Mouse (Mus musculus): ENCODE measurements at regions not wholly inside any gene's neighbourhood (a gene's known extent, or its start where the extent isn't known, plus 50 kb on each side); places are given as distances from the start of the nearest gene placed in this dataset.

DNA sequence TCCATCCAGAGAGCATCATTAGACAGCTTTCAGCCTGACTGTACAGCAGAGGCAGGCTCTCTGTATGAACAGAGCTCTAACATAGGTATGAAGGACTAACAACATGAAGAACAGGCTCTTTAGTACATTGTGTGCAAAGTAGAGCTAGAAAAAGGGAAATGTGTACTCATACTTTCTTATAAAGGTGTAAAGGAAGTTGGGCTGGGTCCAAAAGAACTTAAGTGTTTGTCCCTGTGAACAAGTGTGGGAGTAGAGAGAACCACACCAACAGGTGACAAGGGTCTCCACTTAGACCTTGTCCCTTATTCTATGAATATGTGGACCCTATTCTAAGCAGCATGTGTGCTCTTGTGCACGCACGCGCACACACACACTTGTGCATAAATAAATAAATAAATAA, 127.0 kb downstream of the Zfp706 start:
- ATAC-seq = no peak
- Histone ChIP-seq H3K4me1 (replicated peaks) (peaks cover 31% of the 10 kb centered on the region), H3K9me3 (no peaks in the 10 kb centered on the region), H3K9ac (no peak overlapping the region), H3K27ac (no peak overlapping the region), H3K36me3 (no peaks in the 10 kb centered on the region), H3K27me3 (replicated peaks) (no peaks in the 10 kb centered on the region), H3K4me3 (replicated peaks) (no peak overlapping the region), H3K4me2 (replicated peaks) (no peak overlapping the region)
- WGBS = 98% methylated on average over 3 of the region's 3 CpGs

DNA sequence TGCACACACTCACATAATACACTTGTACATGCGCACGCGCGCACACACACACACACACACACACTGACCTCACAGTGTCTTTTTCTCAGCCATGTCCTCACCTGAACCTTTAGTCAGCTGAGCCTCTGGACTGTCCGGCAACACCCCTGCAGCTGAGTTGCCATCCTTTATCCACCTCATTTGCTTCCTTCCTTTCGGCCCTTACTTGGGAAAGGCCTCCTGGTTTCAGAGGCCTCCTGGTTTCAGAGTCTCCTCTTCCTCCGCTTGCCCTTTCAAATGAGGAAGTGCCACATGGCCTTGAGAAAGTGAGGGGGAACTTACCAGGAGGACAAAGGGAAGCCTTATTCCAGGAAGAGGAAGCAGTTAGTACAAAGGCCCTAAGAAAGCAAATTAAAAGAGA, 128.0 kb downstream of the Zfp706 start:
- Histone ChIP-seq H3K4me2 (replicated peaks) (0 out of 2 replicates have a peak overlapping the region, but pooled peaks have one; percentile 22), H3K4me1 (replicated peaks) (peaks cover 21% of the 10 kb centered on the region), H3K36me3 (no peaks in the 10 kb centered on the region), H3K9me3 (no peaks in the 10 kb centered on the region), H3K27me3 (replicated peaks) (no peaks in the 10 kb centered on the region), H3K27ac (no peak overlapping the region; the same call in 1 of the 2 replicates), H3K9ac (no peak overlapping the region), H3K4me3 (replicated peaks) (no peak overlapping the region)
- no peak for ATAC-seq
- 78% methylated on average over 7 of the region's 7 CpGs for WGBS

DNA sequence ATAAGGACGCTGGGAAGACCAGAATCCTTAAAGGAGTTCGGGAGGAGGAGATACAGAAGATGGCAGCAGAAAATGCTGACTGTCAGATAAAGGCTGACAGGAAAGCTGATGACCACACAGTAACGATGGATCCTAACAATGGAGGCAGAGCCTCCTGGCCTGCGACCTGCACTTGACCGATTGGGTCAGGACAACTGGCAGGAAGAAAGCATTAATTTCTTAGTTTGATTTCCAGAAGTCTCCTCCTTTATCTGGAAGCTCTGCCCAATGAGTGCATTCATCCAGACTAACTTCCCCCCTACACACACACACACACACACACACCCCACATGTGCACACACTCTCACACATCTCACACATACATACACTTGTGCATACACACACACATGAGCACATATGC, 128.6 kb downstream of the Zfp706 start:
- Histone ChIP-seq H3K9me3 (no peaks in the 10 kb centered on the region), H3K27ac (no peak overlapping the region), H3K36me3 (no peaks in the 10 kb centered on the region), H3K9ac (no peak overlapping the region), H3K4me1 (replicated peaks) (peaks cover 24% of the 10 kb centered on the region), H3K27me3 (replicated peaks) (no peaks in the 10 kb centered on the region), H3K4me2 (replicated peaks) (0 out of 2 replicates have a peak overlapping the region, but pooled peaks have one; percentile 6), H3K4me3 (replicated peaks) (no peak overlapping the region)
- no peak for ATAC-seq
- WGBS = 14% methylated on average over 5 of the region's 5 CpGs

DNA sequence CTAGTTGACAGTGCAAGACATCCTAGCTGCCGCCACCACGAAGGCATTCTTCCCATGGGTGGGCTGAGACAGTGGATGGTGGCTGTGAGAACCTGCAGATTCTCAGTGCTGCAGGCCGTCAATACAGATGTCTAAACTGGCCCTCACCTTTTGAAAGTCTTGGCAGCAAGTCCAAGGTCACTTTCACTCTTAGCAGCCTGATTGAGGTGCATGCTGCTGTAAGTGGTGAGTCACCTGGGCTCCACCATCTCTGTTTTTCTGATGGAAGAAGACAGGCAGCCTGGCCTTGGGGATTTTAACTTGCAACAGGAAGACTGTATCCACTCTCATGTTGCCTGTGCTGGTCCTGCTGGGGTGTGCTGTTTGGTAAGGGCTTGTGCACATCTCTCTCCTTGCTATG, 129.3 kb downstream of the Zfp706 start:
- Histone ChIP-seq H3K9ac (no peak overlapping the region), H3K27ac (no peak overlapping the region), H3K27me3 (replicated peaks) (no peaks in the 10 kb centered on the region), H3K9me3 (no peaks in the 10 kb centered on the region), H3K4me3 (replicated peaks) (no peak overlapping the region), H3K36me3 (no peaks in the 10 kb centered on the region), H3K4me2 (replicated peaks) (no peak overlapping the region), H3K4me1 (replicated peaks) (peaks cover 31% of the 10 kb centered on the region)
- ATAC-seq = no peak
- 60% methylated on average over 3 of the region's 3 CpGs for WGBS

DNA sequence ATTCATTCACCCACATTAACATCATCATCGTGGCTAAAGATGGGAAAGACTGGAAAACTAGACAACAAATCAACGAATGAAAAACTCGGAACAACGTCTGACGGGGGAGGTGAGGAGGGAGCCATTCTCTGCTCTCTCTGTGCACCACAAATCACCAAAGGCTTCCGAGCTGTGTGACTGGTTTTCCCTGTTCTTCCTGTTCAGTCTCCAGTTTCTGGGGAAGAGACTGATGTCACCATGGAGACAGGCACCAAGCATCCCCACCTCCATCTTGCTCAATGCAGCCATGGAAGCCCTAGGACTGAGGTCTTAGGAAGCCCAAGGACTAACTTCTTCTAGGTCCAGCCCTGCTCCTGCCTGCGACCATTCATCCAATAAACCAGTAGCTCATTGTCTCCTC, 130.1 kb downstream of the Zfp706 start:
- 60% methylated on average over 7 of the region's 7 CpGs for WGBS
- Histone ChIP-seq H3K4me1 (replicated peaks) (peaks cover 38% of the 10 kb centered on the region), H3K9ac (no peak overlapping the region), H3K9me3 (no peaks in the 10 kb centered on the region), H3K4me3 (replicated peaks) (no peak overlapping the region), H3K27ac (no peak overlapping the region), H3K27me3 (replicated peaks) (no peaks in the 10 kb centered on the region), H3K4me2 (replicated peaks) (no peak overlapping the region), H3K36me3 (no peaks in the 10 kb centered on the region)
- ATAC-seq = no peak

DNA sequence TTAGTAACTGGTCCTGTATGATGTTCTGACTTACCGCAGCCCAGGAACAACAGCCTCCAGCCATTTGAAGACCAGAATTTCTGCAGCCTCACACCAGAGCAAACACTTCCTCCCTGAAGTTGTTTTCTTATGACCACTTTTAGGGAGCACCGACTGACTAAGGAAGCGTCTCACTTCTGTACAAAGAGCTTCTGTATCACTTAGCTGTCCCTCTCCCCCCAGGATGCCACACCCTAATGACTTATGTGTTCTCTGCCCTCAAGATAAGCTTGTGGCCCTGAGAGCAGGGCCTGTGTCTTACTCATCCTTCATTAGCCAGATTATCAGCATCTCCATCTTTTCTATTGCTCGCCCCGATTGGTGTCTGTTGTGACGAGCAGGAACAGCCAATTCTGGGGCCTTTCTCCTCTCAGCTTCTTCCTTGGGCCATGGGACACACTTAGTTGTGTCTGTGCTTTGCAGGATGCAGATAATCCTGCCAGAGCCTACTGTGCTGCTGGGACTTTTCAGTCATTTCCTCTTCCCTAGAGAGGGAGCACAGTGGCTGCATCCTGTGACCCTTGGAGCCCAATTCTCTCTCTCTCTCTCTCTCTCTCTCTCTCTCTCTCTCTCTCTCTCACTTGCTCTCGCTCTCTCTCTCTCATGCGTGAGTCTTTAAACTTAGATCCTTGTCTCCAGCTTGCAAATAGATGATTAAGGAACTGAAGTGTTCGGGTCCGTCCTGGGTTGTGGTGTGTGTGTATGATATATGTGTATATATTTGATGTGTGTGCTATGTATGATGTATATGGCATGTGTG, 131.4 kb downstream of the Zfp706 start:
- peaks cover 40% of the 10 kb centered on the region for H3K4me1 ChIP-seq (replicated peaks)
- no peak overlapping the region for H3K4me3 ChIP-seq (replicated peaks)
- ATAC-seq = peak; percentile 62
- 58% methylated on average over 10 of the region's 10 CpGs for WGBS
- no peaks in the 10 kb centered on the region for H3K27me3 ChIP-seq (replicated peaks)
- no peak overlapping the region for H3K9ac ChIP-seq
- H3K36me3 ChIP-seq = no peaks in the 10 kb centered on the region
- H3K4me2 ChIP-seq (replicated peaks) = no peak overlapping the region
- no peak overlapping the region; the same call in 1 of the 2 replicates for H3K27ac ChIP-seq
- H3K9me3 ChIP-seq = no peaks in the 10 kb centered on the region

DNA sequence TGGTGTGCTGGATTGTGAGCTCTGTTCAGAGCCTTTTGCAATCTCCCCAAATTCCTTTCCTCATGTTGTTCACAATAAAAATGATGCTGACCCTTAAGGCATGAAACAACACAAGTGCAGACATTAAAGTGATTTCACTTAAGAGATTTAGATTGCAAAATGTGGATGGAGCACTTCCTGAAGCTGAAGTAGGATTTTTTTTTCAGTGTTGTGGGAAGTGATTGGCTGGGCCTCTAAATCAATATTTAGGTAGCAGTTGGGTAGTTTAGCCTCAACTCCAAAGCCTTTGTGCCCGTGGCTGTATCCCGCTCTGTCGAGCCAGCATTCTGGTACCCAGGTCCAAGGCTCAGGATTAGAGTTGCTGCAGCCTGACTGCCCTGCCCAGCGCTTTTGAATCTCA, 133.0 kb downstream of the Zfp706 start:
- H3K9me3 ChIP-seq = no peaks in the 10 kb centered on the region
- 76% methylated on average over 4 of the region's 4 CpGs for WGBS
- no peaks in the 10 kb centered on the region for H3K36me3 ChIP-seq
- peaks cover 38% of the 10 kb centered on the region for H3K4me1 ChIP-seq (replicated peaks)
- no peak overlapping the region for H3K9ac ChIP-seq
- H3K27me3 ChIP-seq (replicated peaks) = no peaks in the 10 kb centered on the region
- H3K4me2 ChIP-seq (replicated peaks) = no peak overlapping the region
- no peak overlapping the region for H3K4me3 ChIP-seq (replicated peaks)
- no peak for ATAC-seq
- no peak overlapping the region for H3K27ac ChIP-seq

DNA sequence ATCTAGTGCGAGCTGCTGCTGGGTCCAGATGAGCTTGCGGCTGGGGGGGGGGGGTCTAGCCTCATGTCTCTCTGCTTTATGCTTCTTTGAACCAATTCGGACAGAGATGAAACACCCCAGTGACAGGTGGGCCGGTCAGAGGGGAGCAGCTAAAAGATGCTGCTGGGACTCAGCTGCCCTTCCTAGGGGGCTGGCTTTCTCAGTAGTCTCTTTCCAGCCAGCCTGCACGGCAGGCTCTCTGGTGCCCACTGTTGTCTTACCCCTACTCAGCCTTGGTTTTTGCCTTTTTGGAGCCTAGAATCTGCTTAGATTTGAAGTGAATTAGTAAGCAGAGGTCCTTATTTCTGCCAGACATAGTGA, 133.7 kb downstream of the Zfp706 start:
- Histone ChIP-seq H3K4me3 (replicated peaks) (no peak overlapping the region), H3K36me3 (no peaks in the 10 kb centered on the region), H3K4me1 (replicated peaks) (peaks cover 31% of the 10 kb centered on the region), H3K9me3 (no peaks in the 10 kb centered on the region), H3K4me2 (replicated peaks) (no peak overlapping the region), H3K27ac (peak overlapping the region; percentile 62), H3K27me3 (replicated peaks) (no peaks in the 10 kb centered on the region), H3K9ac (no peak overlapping the region)
- 35% methylated on average over 5 of the region's 5 CpGs for WGBS
- ATAC-seq = no peak

DNA sequence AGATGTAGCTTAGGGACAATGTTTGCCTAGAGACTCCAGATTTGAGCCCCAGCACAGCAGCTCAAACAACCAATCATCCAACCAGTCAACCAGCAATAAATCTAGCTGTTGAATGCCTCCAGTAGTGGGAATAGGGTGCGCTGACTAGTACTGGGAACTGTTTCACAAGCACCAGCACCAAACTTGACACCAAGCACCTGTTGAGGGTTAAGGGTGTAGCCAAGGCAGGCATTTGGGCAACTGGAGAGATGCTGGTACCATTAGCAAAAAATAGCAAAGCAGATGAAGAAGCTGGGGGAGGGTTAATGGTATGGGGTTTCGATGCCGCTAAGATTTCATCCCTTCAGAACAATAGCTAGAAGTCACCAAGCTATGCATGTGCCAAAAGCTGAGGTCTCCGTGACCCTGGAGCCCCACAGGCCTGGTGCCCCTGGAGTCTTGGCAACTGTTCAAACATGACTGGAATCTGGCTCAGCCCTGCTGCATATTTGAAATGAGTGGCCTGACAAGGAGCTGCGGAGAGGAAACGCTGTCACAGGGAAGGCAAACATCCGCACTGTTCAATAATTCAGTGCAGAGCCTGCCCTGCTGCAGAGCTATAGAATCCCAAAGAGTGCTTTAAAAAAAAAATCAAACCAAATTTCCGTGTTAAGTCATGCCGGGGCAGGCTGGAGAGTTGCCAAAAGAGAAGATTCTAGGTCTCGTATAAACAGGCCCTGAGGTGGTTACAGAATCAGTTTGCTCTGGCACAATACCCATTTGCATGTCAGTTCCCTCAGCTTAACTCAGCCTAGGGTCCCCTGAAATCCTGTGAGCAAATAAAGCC, 134.3 kb downstream of the Zfp706 start:
- H3K9ac ChIP-seq = no peak overlapping the region
- H3K4me2 ChIP-seq (replicated peaks) = peak overlapping the region; percentile 31
- 0 out of 2 replicates have a peak, but pooled peaks have one; percentile 23 for ATAC-seq
- H3K27me3 ChIP-seq (replicated peaks) = no peaks in the 10 kb centered on the region
- no peaks in the 10 kb centered on the region for H3K9me3 ChIP-seq
- peaks cover 25% of the 10 kb centered on the region for H3K4me1 ChIP-seq (replicated peaks)
- no peaks in the 10 kb centered on the region for H3K36me3 ChIP-seq
- no peak overlapping the region for H3K4me3 ChIP-seq (replicated peaks)
- WGBS = 13% methylated on average over 10 of the region's 10 CpGs
- H3K27ac ChIP-seq = peak overlapping the region; percentile 62

DNA sequence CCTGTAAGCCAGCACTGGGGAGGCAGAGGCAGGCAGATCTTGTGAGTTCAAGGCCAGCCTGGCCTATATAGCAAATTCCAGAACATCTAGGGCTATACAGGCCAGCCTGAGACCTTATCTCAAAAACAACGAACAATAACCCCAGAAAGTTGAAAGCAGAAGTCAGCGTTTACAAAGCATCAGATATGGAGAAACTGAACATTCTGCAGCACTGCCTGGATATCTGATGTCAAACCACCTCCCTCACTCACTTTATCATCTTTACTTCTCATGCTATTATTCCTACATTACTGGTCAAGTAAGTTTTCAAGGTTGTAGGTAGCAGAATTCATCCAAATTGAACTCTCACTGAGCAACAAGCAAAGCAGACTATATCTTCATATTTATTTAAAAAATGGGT, 135.0 kb downstream of the Zfp706 start:
- ATAC-seq = no peak
- no peaks in the 10 kb centered on the region for H3K9me3 ChIP-seq
- H3K4me1 ChIP-seq (replicated peaks) = peaks cover 25% of the 10 kb centered on the region
- H3K9ac ChIP-seq = no peak overlapping the region
- no peaks in the 10 kb centered on the region for H3K36me3 ChIP-seq
- no peak overlapping the region for H3K4me3 ChIP-seq (replicated peaks)
- WGBS = 56% methylated on average over 2 of the region's 2 CpGs
- H3K27me3 ChIP-seq (replicated peaks) = no peaks in the 10 kb centered on the region
- H3K4me2 ChIP-seq (replicated peaks) = no peak overlapping the region
- H3K27ac ChIP-seq = no peak overlapping the region

DNA sequence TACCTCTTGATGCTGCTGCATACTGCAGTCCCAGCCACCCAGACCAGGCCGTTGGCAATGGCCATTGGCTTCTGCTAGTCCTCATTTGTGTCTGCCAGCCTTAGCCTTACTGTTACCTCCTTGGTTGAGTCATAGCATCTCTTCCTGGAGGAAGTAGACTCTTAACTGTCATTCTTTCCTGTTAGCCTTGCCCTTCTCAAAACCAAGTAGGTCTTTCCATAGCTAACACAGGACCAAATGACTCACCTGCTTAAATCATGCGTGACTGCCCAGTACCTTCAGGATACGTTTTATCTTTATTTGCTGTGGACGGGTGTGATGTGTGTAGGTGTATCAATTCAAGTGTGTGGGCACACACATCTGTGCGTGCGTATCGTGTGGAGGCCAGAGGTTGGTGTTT, 136.9 kb downstream of the Zfp706 start:
- Histone ChIP-seq H3K4me3 (replicated peaks) (no peak overlapping the region), H3K9me3 (no peaks in the 10 kb centered on the region), H3K27ac (no peak overlapping the region), H3K36me3 (no peaks in the 10 kb centered on the region), H3K4me2 (replicated peaks) (no peak overlapping the region), H3K27me3 (replicated peaks) (no peaks in the 10 kb centered on the region), H3K4me1 (replicated peaks) (peaks cover 20% of the 10 kb centered on the region), H3K9ac (no peak overlapping the region)
- 87% methylated on average over 7 of the region's 7 CpGs for WGBS
- no peak for ATAC-seq

DNA sequence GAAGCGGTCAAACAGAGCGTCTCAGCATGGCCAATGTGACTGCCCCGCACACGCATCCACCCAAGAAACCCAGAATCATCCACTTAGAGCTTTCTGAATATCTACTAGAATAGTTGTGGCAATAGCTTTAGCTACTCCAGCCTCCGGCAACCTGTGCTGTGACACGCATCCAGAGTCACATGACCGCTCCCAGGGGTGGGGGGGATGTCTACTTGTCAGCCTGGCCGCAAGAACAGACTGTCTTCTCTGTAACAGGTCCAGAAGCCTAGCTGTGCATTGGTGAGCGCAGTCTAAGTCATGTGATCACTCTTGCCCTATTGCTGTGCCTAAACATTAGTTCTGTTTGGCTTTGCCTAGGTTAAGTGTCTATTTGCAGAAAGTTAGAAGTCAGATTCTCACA, 137.5 kb downstream of the Zfp706 start:
- no peak for ATAC-seq
- WGBS = 90% methylated on average over 9 of the region's 9 CpGs
- H3K27me3 ChIP-seq (replicated peaks) = no peaks in the 10 kb centered on the region

More for the DNA sequence above, 137.5 kb downstream of the Zfp706 start:
- Histone ChIP-seq H3K36me3 (no peaks in the 10 kb centered on the region), H3K4me3 (replicated peaks) (no peak overlapping the region), H3K9ac (no peak overlapping the region), H3K27ac (no peak overlapping the region), H3K4me1 (replicated peaks) (peaks cover 19% of the 10 kb centered on the region), H3K4me2 (replicated peaks) (no peak overlapping the region), H3K9me3 (no peaks in the 10 kb centered on the region)

Data from intestine, embryonic 15.5 days (tissue).